Mouse (Mus musculus): ENCODE results near the gene Cnppd1. TPM values are rescaled to one million over a fixed set of nuclear protein-coding genes. Genes with fewer than 3 reads are reported as not detected.

Gene Cnppd1
- polyA plus RNA-seq, 1 experiment: 64.3 TPM

- no peak overlapping the region for H3K4me3 ChIP-seq (replicated peaks; ENCODE audit: extremely low read depth, low read depth, low read length)
- peaks cover 3% of the 10 kb centered on the region; the same call in 1 of the 2 replicates for H3K4me1 ChIP-seq (ENCODE audit: control insufficient read depth, insufficient read depth, low read length)
- TF ChIP-seq CTCF (IDR thresholded peaks at IDR 0.05; ENCODE audit: insufficient read depth, low read length) (no peak), POLR2A (IDR thresholded peaks at IDR 0.05; ENCODE audit: borderline replicate concordance, extremely low read depth, low read depth, low read length) (no peak)
- WGBS: 72% methylated on average over 6 of the region's 6 CpGs
- no peak for DNase-seq
Observed at GRCm38 (mm10) chr1:75136293-75136692, 6.2 kb downstream of the Cnppd1 start.

DNA sequence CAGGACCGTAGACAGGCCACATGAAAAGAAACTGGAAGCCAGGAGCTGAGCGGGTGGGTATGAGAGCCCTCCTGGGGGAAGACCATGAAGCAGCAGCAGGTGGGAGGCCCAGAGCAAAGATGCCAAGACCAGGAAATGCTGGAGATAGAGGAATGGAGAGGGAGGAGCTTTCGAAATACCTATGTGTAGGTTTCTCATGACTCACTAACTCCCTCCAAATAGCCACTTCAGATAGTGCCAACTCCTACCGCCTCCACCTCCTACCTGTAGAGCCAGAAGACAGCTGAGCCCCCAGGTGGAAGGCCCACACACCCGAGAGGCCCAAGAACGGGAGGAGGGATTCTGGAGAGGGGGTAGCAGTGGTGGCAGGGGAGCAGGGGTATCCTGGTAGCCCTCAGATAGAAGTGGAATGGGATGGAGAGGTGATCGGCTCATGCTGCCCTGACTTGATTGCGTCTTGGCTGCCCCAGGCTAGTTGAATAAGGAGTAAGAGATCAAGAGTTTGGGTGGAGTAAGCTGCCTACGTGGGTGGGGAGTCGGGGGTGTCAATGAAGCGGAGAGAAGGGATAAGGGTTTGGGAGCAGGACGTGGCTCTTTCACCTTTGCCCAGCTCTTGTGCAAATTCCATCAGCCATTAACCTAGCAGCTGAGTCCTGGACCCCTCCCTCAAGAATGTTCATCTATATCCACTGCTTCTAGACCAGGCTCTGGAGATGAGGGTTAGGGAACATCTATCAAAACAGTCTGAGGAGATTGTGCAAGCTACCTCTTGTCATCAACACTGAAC lies 8.9 kb downstream of the Cnppd1 start, which contains the start of gene Slc23a3:
TSS of gene Slc23a3 (minus strand) at position 470 of the 787 bp plus-strand sequence.
- Histone ChIP-seq H3K4me1 (ENCODE audit: control insufficient read depth, insufficient read depth, low read length) (no peaks in the 10 kb centered on the region), H3K4me3 (replicated peaks; ENCODE audit: extremely low read depth, low read depth, low read length) (no peak within 1 kb of the TSS)
- WGBS: 48% methylated on average over 12 of the region's 12 CpGs
- TF ChIP-seq POLR2A (IDR thresholded peaks at IDR 0.05; ENCODE audit: borderline replicate concordance, extremely low read depth, low read depth, low read length): no peak
- TF ChIP-seq CTCF (IDR thresholded peaks at IDR 0.05; ENCODE audit: insufficient read depth, low read length): no peak
- no peak for DNase-seq

GRCm38 (mm10) chr1:75128641-75129040 lies 13.9 kb downstream of the Cnppd1 start:
- peaks cover 4% of the 10 kb centered on the region; the same call in 1 of the 2 replicates for H3K4me1 ChIP-seq (ENCODE audit: control insufficient read depth, insufficient read depth, low read length)
- H3K4me3 ChIP-seq (replicated peaks; ENCODE audit: extremely low read depth, low read depth, low read length): no peak overlapping the region
- TF ChIP-seq CTCF (IDR thresholded peaks at IDR 0.05; ENCODE audit: insufficient read depth, low read length): no peak
- TF ChIP-seq POLR2A (IDR thresholded peaks at IDR 0.05; ENCODE audit: borderline replicate concordance, extremely low read depth, low read depth, low read length): no peak
- no peak for DNase-seq
- WGBS: 69% methylated on average over 3 of the region's 3 CpGs

DNA sequence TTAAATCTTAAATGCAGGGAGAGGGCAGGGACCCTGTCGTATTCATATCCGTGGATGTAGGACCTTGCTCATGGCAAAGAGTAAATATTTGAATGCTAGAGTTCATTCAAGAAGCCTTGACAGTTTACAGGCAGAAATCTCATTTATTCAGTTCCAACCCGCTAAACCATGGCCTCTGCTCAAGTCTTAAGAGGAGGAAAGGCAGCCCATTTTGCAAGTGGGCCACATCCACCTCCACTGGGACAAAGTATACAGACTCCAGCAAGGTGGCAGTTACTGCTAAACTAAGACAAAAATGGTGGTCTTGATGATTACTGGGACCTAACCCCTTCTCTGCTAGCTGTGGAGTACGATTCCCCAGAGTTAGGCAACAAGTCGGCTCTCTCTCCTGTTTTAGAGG lies 17.1 kb downstream of the Cnppd1 start:
- H3K4me1 ChIP-seq (ENCODE audit: control insufficient read depth, insufficient read depth, low read length): peaks cover 4% of the 10 kb centered on the region; the same call in 1 of the 2 replicates
- peak overlapping the region; percentile 93 for H3K4me3 ChIP-seq (replicated peaks; ENCODE audit: extremely low read depth, low read depth, low read length)
- no peak for TF ChIP-seq POLR2A (IDR thresholded peaks at IDR 0.05; ENCODE audit: borderline replicate concordance, extremely low read depth, low read depth, low read length)
- no peak for TF ChIP-seq CTCF (IDR thresholded peaks at IDR 0.05; ENCODE audit: insufficient read depth, low read length)
- DNase-seq: no peak
- 25% methylated on average over 5 of the region's 5 CpGs for WGBS

- peak; percentile 95 for DNase-seq
- peak; percentile 79 for TF ChIP-seq CTCF (IDR thresholded peaks at IDR 0.05; ENCODE audit: insufficient read depth, low read length)
- peak; percentile 84 for TF ChIP-seq POLR2A (IDR thresholded peaks at IDR 0.05; ENCODE audit: borderline replicate concordance, extremely low read depth, low read depth, low read length)
- 1% methylated on average over 56 of the region's 56 CpGs for WGBS
- H3K4me3 ChIP-seq (replicated peaks; ENCODE audit: extremely low read depth, low read depth, low read length): peak within 1 kb of the TSS; percentile 93
- peaks cover 4% of the 10 kb centered on the region; the same call in 1 of the 2 replicates for H3K4me1 ChIP-seq (ENCODE audit: control insufficient read depth, insufficient read depth, low read length)
Observed at GRCm38 (mm10) chr1:75124346-75125321, 17.9 kb downstream of the Cnppd1 start, which contains the start of gene Nhej1. Gene Nhej1 (minus strand): TSS chr1:75125200.

DNA sequence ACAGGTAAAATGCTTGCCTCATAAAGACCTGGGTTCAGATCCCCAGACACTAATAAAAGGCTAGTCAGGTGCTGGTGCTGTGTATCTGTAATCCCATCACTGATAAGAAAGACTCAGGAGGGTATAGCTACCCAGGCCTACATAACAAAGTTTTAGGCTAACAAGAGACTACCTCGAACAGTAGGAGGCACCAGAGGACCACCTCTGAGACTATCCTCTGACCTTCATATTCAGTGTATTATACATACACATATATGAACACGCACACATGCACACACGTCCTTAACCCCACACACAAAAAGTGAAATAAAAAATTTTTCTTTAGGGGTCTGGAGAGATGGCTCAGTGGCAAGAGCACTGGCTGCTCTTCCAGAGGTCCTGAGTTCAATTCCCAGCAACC lies 20.3 kb downstream of the Cnppd1 start:
- DNase-seq: no peak

More for the DNA sequence above, 20.3 kb downstream of the Cnppd1 start:
- Histone ChIP-seq H3K4me3 (replicated peaks; ENCODE audit: extremely low read depth, low read depth, low read length) (no peak overlapping the region), H3K4me1 (ENCODE audit: control insufficient read depth, insufficient read depth, low read length) (peaks cover 4% of the 10 kb centered on the region; the same call in 1 of the 2 replicates)
- TF ChIP-seq POLR2A (IDR thresholded peaks at IDR 0.05; ENCODE audit: borderline replicate concordance, extremely low read depth, low read depth, low read length) (no peak), CTCF (IDR thresholded peaks at IDR 0.05; ENCODE audit: insufficient read depth, low read length) (no peak)
- WGBS: 79% methylated on average over 3 of the region's 3 CpGs

Other genes starting within 250 kb of the Cnppd1 start
- not detected in 2 replicates for gene Cryba2, start 249.6 kb downstream of the Cnppd1 start, polyA plus RNA-seq (2012; rRNA removed)
- gene Cfap65, start 207.1 kb downstream of the Cnppd1 start, polyA plus RNA-seq (2012; rRNA removed): 23.0 and 27.7 TPM in 2 replicates
- 0.54 and 1.2 TPM in 2 replicates for gene Ihh, start 191.0 kb downstream of the Cnppd1 start, polyA plus RNA-seq (2012; rRNA removed)
- gene Nhej1, start 17.5 kb downstream of the Cnppd1 start, polyA plus RNA-seq (2012; rRNA removed): 1.8 and 2.7 TPM in 2 replicates
- gene Slc23a3, start 8.8 kb downstream of the Cnppd1 start, polyA plus RNA-seq (2012; rRNA removed): 1.4 and 2.0 TPM in 2 replicates
- gene Retreg2, start 67 bp upstream of the Cnppd1 start, polyA plus RNA-seq (2012; rRNA removed): 112 and 123 TPM in 2 replicates
- 59.4 and 68.0 TPM in 2 replicates for gene Zfand2b, start 25.9 kb upstream of the Cnppd1 start, polyA plus RNA-seq (2012; rRNA removed)
- gene Abcb6, start 37.7 kb upstream of the Cnppd1 start, polyA plus RNA-seq (2012; rRNA removed): 14.6 and 18.7 TPM in 2 replicates
- gene Ankzf1, start 49.4 kb upstream of the Cnppd1 start, polyA plus RNA-seq (2012; rRNA removed): 15.4 and 20.0 TPM in 2 replicates
- gene Atg9a, start 49.5 kb upstream of the Cnppd1 start, polyA plus RNA-seq (2012; rRNA removed): 65.7 and 73.3 TPM in 2 replicates
- 8.8 and 15.4 TPM in 2 replicates for gene Glb1l, start 68.1 kb upstream of the Cnppd1 start, polyA plus RNA-seq (2012; rRNA removed)
- 130 and 140 TPM in 2 replicates for gene Stk16, start 68.1 kb upstream of the Cnppd1 start, polyA plus RNA-seq (2012; rRNA removed)
- gene Tuba4a, start 77.2 kb upstream of the Cnppd1 start, polyA plus RNA-seq (2012; rRNA removed): 36.6 and 103 TPM in 2 replicates
- gene A630095N17Rik, start 89.4 kb upstream of the Cnppd1 start, polyA plus RNA-seq (2012; rRNA removed): not detected in 2 replicates
- gene Dnajb2, start 93.7 kb upstream of the Cnppd1 start, polyA plus RNA-seq (2012; rRNA removed): 54.5 and 56.1 TPM in 2 replicates
- gene Ptprn, start 121.8 kb upstream of the Cnppd1 start, polyA plus RNA-seq (2012; rRNA removed): 2.1 and 2.5 TPM in 2 replicates
- 1.2 and 2.5 TPM in 2 replicates for gene Resp18, start 135.7 kb upstream of the Cnppd1 start, polyA plus RNA-seq (2012; rRNA removed)
- 104 and 129 TPM in 2 replicates for gene Dnpep, start 175.3 kb upstream of the Cnppd1 start, polyA plus RNA-seq (2012; rRNA removed)
- gene Des, start 217.6 kb upstream of the Cnppd1 start, polyA plus RNA-seq (2012; rRNA removed): 107 and 185 TPM in 2 replicates
- gene Speg, start 232.6 kb upstream of the Cnppd1 start, polyA plus RNA-seq (2012; rRNA removed): 31.5 and 35.0 TPM in 2 replicates